Mouse (Mus musculus) liver, embryonic 14.5 days (tissue): ENCODE results near the gene Duox1. TPM values are rescaled to one million over a fixed set of nuclear protein-coding genes. Genes with fewer than 3 reads are reported as not detected.

Experiments
- ATAC-seq: fragments of 200-750 bp; cut with Nextera tagmentation; 2 replicates; pipeline ENCODE4 v1.8.0; 2017; ENCODE audit warnings: moderate number of reproducible peaks, mild to moderate bottlenecking, moderate library complexity; ENCODE audit not compliant: insufficient read depth
- DNase-seq, 3 experiments: peaks; one replicate each; pipeline ENCODE4 v3.0.0-alpha.2; 2012 to 2013; ENCODE audit warnings: low read depth in 3 of 3, low spot score in 3 of 3
- H3K27ac ChIP-seq: fragments of 300-500 bp; sonication (generic); 2 replicates; pipeline ENCODE4 v1.5.1; 2014; ENCODE audit warnings: moderate library complexity, mild to moderate bottlenecking, control low read depth, inconsistent platforms
- H3K27me3 ChIP-seq: fragments of 300-500 bp; sonication (generic); 2 replicates; pipeline ENCODE4 v1.6.1; 2014; ENCODE audit warnings: mild to moderate bottlenecking, low read length, moderate library complexity; ENCODE audit not compliant: control insufficient read depth, insufficient read depth
- H3K36me3 ChIP-seq: fragments of 300-500 bp; sonication (generic); replicated peaks from 2 replicates; pipeline ENCODE4 v1.6.1; 2014; ENCODE audit warnings: low read depth; ENCODE audit not compliant: control insufficient read depth, insufficient read depth
- H3K4me1 ChIP-seq, 2 experiments: fragments of 200-500 bp in 1 of 2; fragments of 300-500 bp in 1 of 2; sonication (generic) in 1 of 2; replicated peaks; 2 replicates each; pipeline ENCODE4 v1.6.1; 2012 to 2014; ENCODE audit warnings: antibody characterized with exemption in 1 of 2, inconsistent platforms in 1 of 2, low read length in 1 of 2; ENCODE audit not compliant: control insufficient read depth in 2 of 2, insufficient read depth in 2 of 2
- H3K4me2 ChIP-seq: fragments of 300-500 bp; sonication (generic); 2 replicates; pipeline ENCODE4 v1.6.1; 2014; ENCODE audit warnings: low read depth, mild to moderate bottlenecking, control low read depth, moderate library complexity
- H3K4me3 ChIP-seq, 2 experiments: fragments of 200-500 bp in 1 of 2; fragments of 300-500 bp in 1 of 2; sonication (generic) in 1 of 2; 2 replicates each; pipeline ENCODE4 v1.5.1; 2012 to 2014; ENCODE audit warnings: low read depth in 2 of 2, low read length in 2 of 2, mild to moderate bottlenecking in 2 of 2, control low read depth in 1 of 2, inconsistent platforms in 1 of 2, moderate library complexity in 1 of 2; ENCODE audit not compliant: insufficient read depth in 1 of 2
- H3K9ac ChIP-seq: fragments of 300-500 bp; sonication (generic); replicated peaks from 2 replicates; pipeline ENCODE4 v1.6.1; 2014; ENCODE audit warnings: mild to moderate bottlenecking, control low read depth, moderate library complexity
- H3K9me3 ChIP-seq: fragments of 300-500 bp; sonication (generic); 2 replicates; pipeline ENCODE4 v1.6.1; 2016; ENCODE audit warnings: low read length, mixed read lengths; ENCODE audit not compliant: control insufficient read depth
- CTCF ChIP-seq: IDR thresholded peaks from 2 replicates; pipeline ENCODE4 v1.5.1; 2016; ENCODE audit warnings: antibody characterized with exemption, low read depth, control low read depth
- EP300 ChIP-seq: IDR thresholded peaks from 2 replicates; pipeline ENCODE4 v1.6.1; 2016; ENCODE audit warnings: antibody characterized with exemption, low read depth
- WGBS: fragments of 180-500 bp; shearing (Covaris S2); extraction: QIAGEN DNeasy Blood & Tissue Kit; methylation state at CpG from one replicate; pipeline ENCODE4 v1.1.7; 2014; ENCODE audit not compliant: insufficient replicate concordance; 5-methylcytosine and 5-hydroxymethylcytosine counted together
- polyA plus RNA-seq, 2 experiments: library from polyadenylated mRNA; depleted of rRNA in 1 of 2; stranded (reverse) in 1 of 2; unstranded in 1 of 2; fragments of >200 nt; fragmentation: Nextera tagmentation in 1 of 2; extraction: Ambion mirVana in 1 of 2; gene quantifications; 2 replicates each; pipeline versions ENCODE4 v1.2.1 to v1.2.3; 2012 to 2014

The Duox1 gene
- polyA plus RNA-seq, 2 experiments, result not detected

DNA sequence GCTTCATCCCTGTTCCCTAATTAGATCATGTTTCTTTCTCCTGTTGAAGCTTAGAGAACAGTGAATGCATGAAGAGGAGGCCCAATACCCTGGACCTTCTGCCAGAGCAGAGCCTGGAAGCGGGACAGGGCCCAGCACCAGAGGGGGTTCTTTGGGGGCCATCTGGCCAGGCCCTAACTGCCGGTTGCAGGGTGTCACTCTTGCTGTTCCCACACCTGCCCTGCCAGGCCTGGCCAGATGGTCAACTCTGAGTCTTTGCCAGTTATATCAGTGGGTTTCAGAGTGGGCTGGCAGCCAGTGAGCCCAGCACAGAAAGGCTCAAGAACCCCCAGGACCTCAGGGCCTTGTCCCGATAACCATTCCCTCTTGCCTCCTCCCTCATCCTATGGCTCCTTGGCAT lies 50.6 kb downstream of the Duox1 start:
- TF ChIP-seq CTCF (no peak), EP300 (no peak)
- H3K4me1 ChIP-seq, result peaks cover 31 to 42% of the 10 kb centered on the region in 2 experiments
- no peaks in the 10 kb centered on the region for H3K9me3 ChIP-seq
- no peak overlapping the region for H3K4me2 ChIP-seq
- H3K36me3 ChIP-seq, result no peaks in the 10 kb centered on the region; the same call in 1 of the 2 replicates
- H3K27me3 ChIP-seq, result no peaks in the 10 kb centered on the region
- H3K4me3 ChIP-seq, result no peak overlapping the region
- ATAC-seq, result no peak
- no peak for DNase-seq
- H3K27ac ChIP-seq, result no peak overlapping the region
- 69% methylated on average over 3 of the region's 3 CpGs for WGBS
- H3K9ac ChIP-seq, result no peak overlapping the region

DNA sequence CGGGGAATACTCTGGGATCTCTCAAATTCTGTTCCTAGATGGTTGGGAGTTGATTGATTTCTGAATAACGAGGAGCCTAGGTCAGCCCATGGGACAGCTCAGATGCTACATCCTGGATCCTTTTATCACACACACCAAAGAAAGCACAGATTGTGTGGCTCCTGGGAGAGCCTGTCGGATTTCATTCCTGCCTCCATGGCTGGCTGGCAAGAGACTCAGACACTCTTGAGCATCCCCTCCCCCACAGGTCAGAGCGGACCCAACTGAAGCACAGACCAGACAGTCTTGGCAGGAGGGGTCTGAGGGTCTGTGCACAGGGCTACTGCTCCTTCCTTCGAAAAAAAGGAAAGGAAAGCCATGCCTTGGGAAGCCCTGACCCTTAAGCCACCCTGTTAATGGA lies 51.2 kb downstream of the Duox1 start:
- H3K4me1 ChIP-seq, result peaks cover 31 to 42% of the 10 kb centered on the region in 2 experiments
- H3K27ac ChIP-seq, result no peak overlapping the region
- no peak overlapping the region for H3K9ac ChIP-seq
- H3K36me3 ChIP-seq, result no peaks in the 10 kb centered on the region; the same call in 1 of the 2 replicates
- no peak for ATAC-seq
- no peaks in the 10 kb centered on the region for H3K9me3 ChIP-seq
- H3K4me2 ChIP-seq, result peak overlapping the region; percentile 95; the same call in 1 of the 2 replicates
- H3K4me3 ChIP-seq, result no peak overlapping the region
- H3K27me3 ChIP-seq, result no peaks in the 10 kb centered on the region
- TF ChIP-seq EP300 (no peak), CTCF (no peak)
- no peak for DNase-seq
- WGBS, result 67% methylated on average over 5 of the region's 5 CpGs

DNA sequence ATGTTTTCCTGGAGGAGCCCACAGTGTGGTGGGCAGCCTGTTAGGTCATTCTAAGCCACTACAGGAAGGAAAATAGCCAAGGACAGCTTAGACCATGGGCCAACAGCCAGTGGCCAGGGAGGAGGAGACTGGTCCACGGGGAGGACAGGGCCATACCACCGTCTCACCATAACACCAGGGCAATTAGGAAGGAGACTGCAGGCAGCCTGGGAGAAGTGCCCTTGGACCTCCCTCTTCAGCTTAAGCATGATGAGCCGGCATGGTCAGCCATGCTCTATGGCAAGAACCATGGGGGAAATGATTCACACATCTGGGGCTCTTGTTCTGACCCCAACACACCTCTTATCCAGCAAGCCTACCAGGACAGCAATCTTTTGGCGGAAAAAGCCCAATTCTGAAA lies 51.7 kb downstream of the Duox1 start:
- Histone ChIP-seq H3K27ac (no peak overlapping the region), H3K4me3 (peak overlapping the region in 1 of 2 experiments; percentile 77; a peak in 2 of 4 replicates), H3K36me3 (no peaks in the 10 kb centered on the region; the same call in 1 of the 2 replicates), H3K9ac (no peak overlapping the region; the same call in 1 of the 2 replicates), H3K27me3 (no peaks in the 10 kb centered on the region), H3K4me2 (peak overlapping the region; percentile 95), H3K4me1 (peaks cover 31 to 42% of the 10 kb centered on the region in 2 experiments), H3K9me3 (no peaks in the 10 kb centered on the region)
- ATAC-seq, result no peak
- 66% methylated on average over 4 of the region's 4 CpGs for WGBS
- no peak for TF ChIP-seq EP300
- no peak for TF ChIP-seq CTCF
- no peak for DNase-seq

- DNase-seq (no peak), ATAC-seq (no peak)
- Histone ChIP-seq H3K4me3 (peak overlapping the region; percentile 77), H3K9ac (peak overlapping the region; percentile 75), H3K36me3 (no peaks in the 10 kb centered on the region; the same call in 1 of the 2 replicates), H3K4me1 (peaks cover 31 to 42% of the 10 kb centered on the region in 2 experiments), H3K27ac (no peak overlapping the region), H3K27me3 (no peaks in the 10 kb centered on the region), H3K4me2 (peak overlapping the region; percentile 95), H3K9me3 (no peaks in the 10 kb centered on the region)
- no peak for TF ChIP-seq CTCF
- TF ChIP-seq EP300, result no peak
- 27% methylated on average over 4 of the region's 4 CpGs for WGBS
Observed at GRCm38 (mm10) chr2:122367701-122368080, 52.2 kb downstream of the Duox1 start.

GRCm38 (mm10) chr2:122368081-122368971 lies 52.9 kb downstream of the Duox1 start:
- H3K4me1 ChIP-seq, result peaks cover 31 to 42% of the 10 kb centered on the region in 2 experiments
- peak overlapping the region; percentile 95 for H3K4me2 ChIP-seq
- H3K27me3 ChIP-seq, result no peaks in the 10 kb centered on the region
- no peaks in the 10 kb centered on the region for H3K9me3 ChIP-seq
- peak overlapping the region; percentile 75 for H3K9ac ChIP-seq
- TF ChIP-seq CTCF (no peak), EP300 (no peak)
- H3K36me3 ChIP-seq, result no peaks in the 10 kb centered on the region
- WGBS, result 4% methylated on average over 44 of the region's 55 CpGs
- DNase-seq (no peak), ATAC-seq (peak; percentile 33)
- peak overlapping the region; percentile 77 for H3K4me3 ChIP-seq
- no peak overlapping the region for H3K27ac ChIP-seq
